Comparison of ENCODE assay signal across 8 mouse cellular contexts in the genomic region with DNA sequence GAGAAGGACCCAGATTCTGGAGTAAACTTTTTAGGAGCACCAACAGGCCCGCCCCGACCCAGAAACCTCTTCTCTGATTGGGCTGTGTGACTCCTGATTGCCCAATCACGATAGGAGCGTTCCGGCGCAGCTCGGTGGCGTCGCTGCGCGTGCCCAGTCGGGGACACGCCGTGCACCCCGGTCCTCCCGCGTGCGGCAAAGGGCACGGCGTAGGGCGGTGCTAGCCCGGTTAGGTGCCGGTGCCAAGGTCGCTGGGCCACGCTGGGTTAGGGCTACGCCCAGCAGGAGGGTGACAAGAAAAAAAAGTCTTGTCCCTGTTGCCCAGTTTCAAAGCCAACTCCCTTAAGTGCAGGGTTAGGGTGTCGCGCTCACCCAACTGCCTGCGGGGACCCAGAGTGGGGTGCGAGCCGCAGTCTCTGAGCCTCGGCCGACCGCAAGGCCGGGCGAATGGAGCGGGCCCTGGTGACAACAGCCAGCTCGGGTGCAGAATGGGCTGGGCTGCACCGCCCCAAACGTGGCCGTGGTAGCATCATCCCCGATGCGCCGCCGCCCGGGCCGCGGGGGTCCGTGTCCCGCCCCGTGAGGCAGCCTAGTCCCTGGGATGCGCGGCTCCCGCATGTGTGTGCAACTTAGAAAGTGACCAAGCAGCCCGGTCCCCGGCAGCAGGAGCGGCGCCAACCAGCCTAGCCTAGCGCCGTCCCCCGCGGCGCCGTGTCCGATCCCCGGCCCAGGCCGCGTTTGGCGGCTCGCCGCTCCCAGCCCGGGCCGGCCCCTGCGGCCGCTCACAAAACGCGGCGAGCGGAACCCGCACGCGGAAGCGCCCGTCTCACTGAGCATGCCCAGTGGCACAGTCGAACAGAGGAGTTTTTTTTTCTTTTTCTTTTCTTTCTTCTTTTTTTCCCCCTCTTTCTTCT. TPM values are rescaled to one million over a fixed set of nuclear protein-coding genes. Genes with fewer than 3 reads are reported as not detected.
DNase-seq lines count a peak whose midpoint lies in the region; ATAC-seq lines count a peak whose summit lies in the region.

TSS of gene Tdrd3 (plus strand) at position 832 of the 914 bp plus-strand sequence.

- H3K4me3 ChIP-seq in forebrain, embryonic 14.5 days (ENCODE audit: low read depth, low read length) = peak within 1 kb of the TSS; percentile 79
- H3K4me3 ChIP-seq in neural tube, embryonic 15.5 days (replicated peaks) = peak within 1 kb of the TSS; percentile 95

- H3K9ac ChIP-seq in forebrain, embryonic 14.5 days (ENCODE audit: low read length) = peak within 1 kb of the TSS; percentile 93
- H3K9ac ChIP-seq in neural tube, embryonic 15.5 days (replicated peaks) = peak within 1 kb of the TSS; percentile 92

- H3K27ac ChIP-seq in forebrain, embryonic 14.5 days (ENCODE audit: low read depth, low read length) = peak within 1 kb of the TSS; percentile 99
- peak within 1 kb of the TSS; percentile 99 for H3K27ac ChIP-seq in neural tube, embryonic 15.5 days (replicated peaks)

- H3K4me1 ChIP-seq in forebrain, embryonic 14.5 days (ENCODE audit: control insufficient read depth, insufficient read depth, low read length) = peaks cover 10% of the 10 kb centered on the region; the same call in 1 of the 2 replicates
- peaks cover 24% of the 10 kb centered on the region for H3K4me1 ChIP-seq in neural tube, embryonic 15.5 days

- H3K36me3 ChIP-seq in forebrain, embryonic 14.5 days (ENCODE audit: control insufficient read depth, insufficient read depth, low read length) = no peaks in the 10 kb centered on the region
- no peaks in the 10 kb centered on the region for H3K36me3 ChIP-seq in neural tube, embryonic 15.5 days

- peak; percentile 95 for ATAC-seq in forebrain, embryonic 14.5 days
- ATAC-seq in neural tube, embryonic 15.5 days (ENCODE audit: low FRiP score) = peak; percentile 98

- intact Hi-C loops in heart, postnatal 14 days (cut with DNase I) = loop anchor here (5.0 kb wide), 1 partner anchor 36 kb away; no protein-coding TSS in a partner anchor

- DNase-seq in ES-CJ7 (ENCODE audit: low read depth, low spot score) = peak; percentile 94
- peak; percentile 94 for DNase-seq in cerebellum, adult 11 months
- DNase-seq in forebrain, embryonic 14.5 days (ENCODE audit: low spot score) = peak; percentile 97
- DNase-seq in heart, postnatal 14 days = peak; percentile 95
- DNase-seq in layer of hippocampus, adult 11-12 months (ENCODE audit: low spot score) = peak; percentile 94
- DNase-seq in lung, adult 18-20 months = peak; percentile 97
- DNase-seq in testis, postnatal 14 days (ENCODE audit: low spot score) = peak; percentile 95

- H3K9me3 ChIP-seq in forebrain, embryonic 14.5 days (replicated peaks; ENCODE audit: control insufficient read depth, low read length) = no peaks in the 10 kb centered on the region
- no peaks in the 10 kb centered on the region for H3K9me3 ChIP-seq in neural tube, embryonic 15.5 days (replicated peaks)

- H3K4me2 ChIP-seq in forebrain, embryonic 14.5 days (ENCODE audit: low read length) = peak within 1 kb of the TSS; percentile 75
- H3K4me2 ChIP-seq in neural tube, embryonic 15.5 days = peak within 1 kb of the TSS; percentile 71

- WGBS in forebrain, embryonic 14.5 days = under 1% methylated on average over 76 of the region's 85 CpGs
- WGBS in neural tube, embryonic 15.5 days = under 1% methylated on average over 85 of the region's 85 CpGs

- H3K27me3 ChIP-seq in forebrain, embryonic 14.5 days (replicated peaks; ENCODE audit: control insufficient read depth, insufficient read depth, low read length) = no peaks in the 10 kb centered on the region
- H3K27me3 ChIP-seq in neural tube, embryonic 15.5 days (replicated peaks) = no peaks in the 10 kb centered on the region

RNA-seq across cellular contexts. Expression of gene Tdrd3, which starts in this region (rescaled TPM):
- 56.8 and 62.3 TPM in 2 replicates for polyA plus RNA-seq in forebrain, embryonic 14.5 days (2014; fragmentation: Nextera tagmentation; extraction: Ambion mirVana)
- 10 to 100 TPM; 22.9 to 26.1 TPM for total RNA-seq in heart, postnatal 14 days (2021)
- polyA plus RNA-seq in neural tube, embryonic 15.5 days (2015; fragmentation: Nextera tagmentation; extraction: Ambion mirVana) = 36.8 and 38.0 TPM in 2 replicates

Comparison
In these comparisons a context has a peak if more than half of its experiments do, and no peak if none do; other contexts are left out.
1. Peak in every context shown above with its lines: DNase-seq, ATAC-seq, H3K4me3 ChIP-seq and H3K27ac ChIP-seq.